Mouse (Mus musculus): ENCODE results near the gene Plch2. TPM values are rescaled to one million over a fixed set of nuclear protein-coding genes. Genes with fewer than 3 reads are reported as not detected.

The Plch2 gene
- polyA plus RNA-seq, 1 experiment, result 23.9 TPM

DNA sequence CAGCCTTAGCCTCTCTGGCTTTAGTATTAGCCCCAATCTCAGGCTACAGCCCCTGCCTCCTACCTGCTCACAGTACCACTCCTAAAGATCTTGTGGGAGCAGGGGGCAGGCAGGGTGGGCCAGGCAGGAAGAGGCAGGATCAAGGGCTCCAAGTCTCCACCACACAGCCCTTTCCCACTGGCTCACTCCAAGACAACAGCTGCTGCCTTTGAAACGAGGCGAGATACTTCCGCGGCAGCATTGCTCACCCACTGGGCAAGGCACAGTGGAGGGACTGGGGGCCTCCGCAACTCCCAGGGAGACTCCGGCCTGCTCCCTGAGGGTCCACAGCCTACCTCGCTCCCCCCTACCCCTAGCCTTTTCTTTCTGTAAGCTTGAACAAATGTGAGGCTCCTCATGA, 22.4 kb downstream of the Plch2 start:
- H3K4me1 ChIP-seq (ENCODE audit: control insufficient read depth, insufficient read depth, low read length), result no peaks in the 10 kb centered on the region
- H3K4me3 ChIP-seq (replicated peaks; ENCODE audit: extremely low read depth, low read depth, low read length), result no peak overlapping the region
- no peak for DNase-seq
- TF ChIP-seq CTCF (IDR thresholded peaks at IDR 0.05; ENCODE audit: insufficient read depth, low read length), result no peak
- no peak for TF ChIP-seq POLR2A (IDR thresholded peaks at IDR 0.05; ENCODE audit: borderline replicate concordance, extremely low read depth, low read depth, low read length)
- WGBS, result 34% methylated on average over 7 of the region's 7 CpGs

DNA sequence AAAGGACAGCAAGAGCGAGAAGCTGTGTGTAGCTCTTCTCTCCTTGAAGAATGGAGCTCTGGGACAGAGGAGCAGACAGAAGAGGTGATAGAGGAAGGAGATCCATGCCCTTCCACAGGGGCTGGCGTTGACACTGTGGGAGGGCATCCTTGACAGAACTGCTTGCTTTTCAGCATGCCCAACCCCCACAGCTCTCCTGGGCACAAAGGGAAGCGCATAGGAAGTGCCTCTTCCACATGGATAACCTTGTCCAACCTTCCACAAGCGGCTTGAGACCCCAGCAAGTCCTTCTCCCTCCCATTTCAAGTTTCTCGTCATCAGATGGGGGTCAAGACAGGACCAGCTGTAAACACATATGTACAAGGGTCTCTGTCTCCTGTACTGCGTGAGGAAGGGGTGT, 23.5 kb downstream of the Plch2 start:
- WGBS, result 29% methylated on average over 6 of the region's 6 CpGs
- H3K4me3 ChIP-seq (replicated peaks; ENCODE audit: extremely low read depth, low read depth, low read length), result no peak overlapping the region
- no peak for DNase-seq
- no peak for TF ChIP-seq CTCF (IDR thresholded peaks at IDR 0.05; ENCODE audit: insufficient read depth, low read length)
- no peak for TF ChIP-seq POLR2A (IDR thresholded peaks at IDR 0.05; ENCODE audit: borderline replicate concordance, extremely low read depth, low read depth, low read length)
- no peaks in the 10 kb centered on the region for H3K4me1 ChIP-seq (ENCODE audit: control insufficient read depth, insufficient read depth, low read length)

DNA sequence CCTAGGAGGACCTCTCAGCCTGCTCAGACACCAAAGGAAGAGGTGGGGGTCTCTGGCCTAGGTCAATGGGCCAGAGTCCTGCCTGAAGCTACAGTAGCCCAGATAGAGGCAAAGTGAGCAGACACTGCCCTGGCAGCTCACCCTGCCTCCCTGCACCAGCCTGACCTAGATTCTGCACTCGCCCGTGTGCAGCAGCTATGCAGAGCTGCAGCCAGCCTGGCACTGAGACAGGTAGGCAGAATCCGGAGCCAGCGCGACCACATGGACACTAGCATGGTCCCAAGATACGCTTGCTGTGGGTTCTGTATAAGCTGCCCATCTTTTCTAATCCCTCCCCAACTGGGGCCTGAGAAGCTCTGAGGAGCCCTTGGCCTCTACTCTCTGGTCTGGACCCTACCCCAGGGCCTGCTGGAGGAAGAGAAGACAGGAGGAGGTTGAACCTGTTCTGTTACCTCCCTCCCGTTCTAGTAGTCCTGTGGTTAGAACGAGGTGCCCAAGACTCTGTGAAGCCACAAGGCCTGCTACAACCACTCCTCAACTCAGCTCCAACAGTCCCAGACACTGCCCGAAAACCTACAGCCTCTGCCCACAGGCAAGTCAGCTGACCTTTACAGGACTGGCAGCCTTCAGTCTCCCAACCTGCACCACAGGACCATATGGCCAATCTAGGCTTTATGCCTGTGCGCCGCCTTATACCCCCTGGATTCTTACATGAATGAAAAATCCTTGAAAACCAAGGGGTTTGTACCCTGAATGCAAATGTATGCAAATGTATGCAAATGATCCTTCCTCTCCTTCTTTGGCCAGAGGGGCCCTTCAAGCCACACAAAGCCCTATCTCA, 32.2 kb downstream of the Plch2 start:
- Histone ChIP-seq H3K4me1 (ENCODE audit: control insufficient read depth, insufficient read depth, low read length) (no peaks in the 10 kb centered on the region), H3K4me3 (replicated peaks; ENCODE audit: extremely low read depth, low read depth, low read length) (no peak overlapping the region)
- TF ChIP-seq POLR2A (IDR thresholded peaks at IDR 0.05; ENCODE audit: borderline replicate concordance, extremely low read depth, low read depth, low read length) (no peak), CTCF (IDR thresholded peaks at IDR 0.05; ENCODE audit: insufficient read depth, low read length) (no peak)
- DNase-seq, result no peak
- 83% methylated on average over 11 of the region's 11 CpGs for WGBS

DNA sequence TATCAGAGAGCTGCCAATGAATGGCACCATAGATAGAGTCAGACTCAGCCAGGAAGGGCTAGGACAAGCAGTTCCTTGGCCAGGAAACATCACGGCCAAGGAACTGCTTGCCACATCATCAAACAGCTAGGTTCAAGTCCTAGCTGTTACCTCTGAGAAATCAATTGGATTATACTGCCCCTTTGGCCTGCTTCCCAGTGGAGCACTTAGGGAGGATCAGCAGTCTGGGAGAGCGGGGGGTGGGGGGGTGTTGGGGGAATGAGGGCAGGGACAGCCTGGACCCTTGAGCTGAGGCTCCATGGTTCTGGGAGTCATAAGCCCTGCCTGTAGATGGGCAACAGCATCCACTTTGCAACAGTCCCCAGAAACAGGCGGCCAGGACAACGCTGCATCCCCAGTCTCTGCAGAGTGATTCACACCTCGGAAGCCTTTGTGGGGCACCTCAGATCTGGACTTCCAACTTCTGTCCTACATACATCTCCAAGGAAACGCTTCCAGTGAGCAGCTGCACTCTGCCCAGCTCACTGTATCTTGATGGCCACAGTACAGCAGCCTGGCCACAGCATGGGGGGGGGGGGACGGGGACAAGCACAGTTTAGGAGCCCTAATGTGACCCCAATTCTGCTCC, 34.2 kb downstream of the Plch2 start:
- H3K4me1 ChIP-seq (ENCODE audit: control insufficient read depth, insufficient read depth, low read length), result no peaks in the 10 kb centered on the region
- H3K4me3 ChIP-seq (replicated peaks; ENCODE audit: extremely low read depth, low read depth, low read length), result no peak overlapping the region
- TF ChIP-seq CTCF (IDR thresholded peaks at IDR 0.05; ENCODE audit: insufficient read depth, low read length) (no peak), POLR2A (IDR thresholded peaks at IDR 0.05; ENCODE audit: borderline replicate concordance, extremely low read depth, low read depth, low read length) (no peak)
- 64% methylated on average over 7 of the region's 7 CpGs for WGBS
- no peak for DNase-seq

- DNase-seq, result no peak
- Histone ChIP-seq H3K4me3 (replicated peaks; ENCODE audit: extremely low read depth, low read depth, low read length) (no peak overlapping the region), H3K4me1 (ENCODE audit: control insufficient read depth, insufficient read depth, low read length) (no peaks in the 10 kb centered on the region)
- TF ChIP-seq POLR2A (IDR thresholded peaks at IDR 0.05; ENCODE audit: borderline replicate concordance, extremely low read depth, low read depth, low read length) (no peak), CTCF (IDR thresholded peaks at IDR 0.05; ENCODE audit: insufficient read depth, low read length) (no peak)
- 63% methylated on average over 9 of the region's 9 CpGs for WGBS
Observed at GRCm38 (mm10) chr4:155020813-155021212, 35.8 kb downstream of the Plch2 start.

DNA sequence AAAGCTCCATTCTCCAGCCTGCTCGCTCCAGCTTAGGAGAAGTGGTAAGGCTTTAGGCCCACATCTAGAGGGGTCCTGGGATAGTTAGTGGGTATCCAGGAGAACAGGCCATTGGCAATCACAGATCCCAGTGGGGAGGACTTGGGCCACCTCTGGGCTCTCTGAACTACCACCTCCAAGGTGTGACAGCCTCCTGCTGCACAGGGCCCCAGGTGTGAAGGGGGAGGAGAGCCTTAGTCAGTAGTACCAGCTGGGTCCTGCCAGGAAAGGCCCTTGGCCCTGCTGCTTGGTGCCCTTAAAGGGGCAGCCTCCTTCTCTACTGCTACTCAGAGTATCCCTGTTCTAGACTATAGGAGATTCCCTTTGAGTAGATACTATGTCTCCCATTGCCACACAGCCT, 36.4 kb downstream of the Plch2 start:
- no peak overlapping the region for H3K4me3 ChIP-seq (replicated peaks; ENCODE audit: extremely low read depth, low read depth, low read length)
- WGBS, result 46% methylated on average over 1 of the region's 1 CpGs
- TF ChIP-seq POLR2A (IDR thresholded peaks at IDR 0.05; ENCODE audit: borderline replicate concordance, extremely low read depth, low read depth, low read length) (no peak), CTCF (IDR thresholded peaks at IDR 0.05; ENCODE audit: insufficient read depth, low read length) (no peak)
- DNase-seq, result no peak
- H3K4me1 ChIP-seq (ENCODE audit: control insufficient read depth, insufficient read depth, low read length), result no peaks in the 10 kb centered on the region

DNA sequence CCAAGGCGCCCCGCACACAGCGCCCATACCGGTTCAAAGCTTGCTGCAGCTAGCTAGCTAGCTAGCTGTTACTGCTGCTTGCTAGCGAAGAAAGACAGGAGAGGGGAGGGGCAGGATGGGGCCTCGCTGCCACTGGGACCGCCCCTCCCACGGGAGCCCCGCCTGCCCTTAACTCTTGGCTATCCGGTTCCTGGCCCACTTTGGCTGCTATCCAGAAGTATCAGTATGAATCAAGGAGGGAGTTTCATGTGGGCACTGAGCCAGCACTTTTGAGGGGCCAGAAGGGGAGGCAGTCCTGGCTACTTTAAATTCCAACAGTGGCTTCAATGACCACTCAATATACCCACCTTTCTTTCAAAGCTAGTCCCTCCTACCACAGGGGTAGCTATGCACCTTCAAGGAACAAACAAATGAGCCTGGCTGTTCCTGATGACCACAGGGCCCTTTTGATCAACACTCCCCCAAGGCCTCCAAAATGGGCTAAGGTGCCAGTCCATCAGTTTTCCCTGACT, 37.2 kb downstream of the Plch2 start:
- 2% methylated on average over 10 of the region's 10 CpGs for WGBS
- no peak overlapping the region for H3K4me3 ChIP-seq (replicated peaks; ENCODE audit: extremely low read depth, low read depth, low read length)
- peak; percentile 38 for DNase-seq
- TF ChIP-seq CTCF (IDR thresholded peaks at IDR 0.05; ENCODE audit: insufficient read depth, low read length) (no peak), POLR2A (IDR thresholded peaks at IDR 0.05; ENCODE audit: borderline replicate concordance, extremely low read depth, low read depth, low read length) (no peak)
- no peaks in the 10 kb centered on the region for H3K4me1 ChIP-seq (ENCODE audit: control insufficient read depth, insufficient read depth, low read length)

- DNase-seq, result peak; percentile 20
- Histone ChIP-seq H3K4me3 (replicated peaks; ENCODE audit: extremely low read depth, low read depth, low read length) (no peak overlapping the region), H3K4me1 (ENCODE audit: control insufficient read depth, insufficient read depth, low read length) (no peaks in the 10 kb centered on the region)
- TF ChIP-seq POLR2A (IDR thresholded peaks at IDR 0.05; ENCODE audit: borderline replicate concordance, extremely low read depth, low read depth, low read length) (no peak), CTCF (IDR thresholded peaks at IDR 0.05; ENCODE audit: insufficient read depth, low read length) (no peak)
- whole genome bisulfite sequencing, result 8% methylated on average over 15 of the region's 15 CpGs
Observed at GRCm38 (mm10) chr4:155018601-155019335, 37.8 kb downstream of the Plch2 start.

DNA sequence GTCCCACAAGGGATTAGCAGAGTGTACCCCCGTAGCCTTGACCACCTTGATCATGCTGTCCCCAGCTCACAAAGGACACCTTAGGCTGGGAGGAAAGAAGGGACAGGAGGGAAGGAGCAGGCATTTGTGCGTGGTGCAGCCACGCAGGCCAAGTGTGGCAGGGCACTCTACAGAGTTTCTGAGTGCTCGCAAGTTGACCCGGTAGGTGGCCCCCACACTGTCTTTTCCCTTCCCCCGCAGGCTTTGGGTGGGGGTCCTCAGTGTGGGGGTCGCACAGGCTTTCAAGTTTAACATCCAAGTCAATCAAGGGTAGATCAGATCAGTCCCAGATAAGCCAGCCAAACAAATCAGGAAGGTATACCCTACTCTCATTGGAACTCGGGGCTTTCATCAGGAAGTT, 38.5 kb downstream of the Plch2 start:
- TF ChIP-seq CTCF (IDR thresholded peaks at IDR 0.05; ENCODE audit: insufficient read depth, low read length), result no peak
- no peak for TF ChIP-seq POLR2A (IDR thresholded peaks at IDR 0.05; ENCODE audit: borderline replicate concordance, extremely low read depth, low read depth, low read length)
- WGBS, result 67% methylated on average over 8 of the region's 8 CpGs
- no peak for DNase-seq
- no peak overlapping the region for H3K4me3 ChIP-seq (replicated peaks; ENCODE audit: extremely low read depth, low read depth, low read length)
- H3K4me1 ChIP-seq (ENCODE audit: control insufficient read depth, insufficient read depth, low read length), result no peaks in the 10 kb centered on the region

Measured in lung, adult 2 months (tissue).